Mouse (Mus musculus) MEL (cell line): ENCODE results near the gene Col25a1. TPM values are rescaled to one million over a fixed set of nuclear protein-coding genes. Genes with fewer than 3 reads are reported as not detected.

Experiments
- DNase-seq: peaks from one replicate; pipeline ENCODE4 v3.0.0; 2011; ENCODE audit warnings: low read depth, low spot score
- H3K27ac ChIP-seq: 2 replicates; pipeline ENCODE4 v1.5.1; 2012; ENCODE audit warnings: low read depth, mild to moderate bottlenecking, control low read depth, low read length, moderate library complexity; ENCODE audit not compliant: control insufficient read depth
- H3K27me3 ChIP-seq, 2 experiments: fragments of 150-350 bp in 1 of 2; sonication (generic) in 1 of 2; 2 replicates each; pipeline ENCODE4 v1.6.1; 2012; ENCODE audit warnings: low read length in 2 of 2, mild to moderate bottlenecking in 2 of 2, improper control_type of control experiment in 1 of 2, moderate library complexity in 1 of 2; ENCODE audit not compliant: insufficient read depth in 2 of 2, control insufficient read depth in 1 of 2
- H3K36me3 ChIP-seq, 2 experiments: 2 replicates each; pipeline ENCODE4 v1.6.1; 2012 to 2014; ENCODE audit warnings: low read length in 2 of 2, improper control_type of control experiment in 1 of 2, inconsistent platforms in 1 of 2, mild to moderate bottlenecking in 1 of 2; ENCODE audit not compliant: insufficient read depth in 2 of 2, control insufficient read depth in 1 of 2
- H3K4me1 ChIP-seq, 2 experiments: fragments of 150-350 bp in 1 of 2; sonication (generic) in 1 of 2; 2 replicates each; pipeline ENCODE4 v1.6.1; 2012; ENCODE audit warnings: low read length in 2 of 2, improper control_type of control experiment in 1 of 2, mild to moderate bottlenecking in 1 of 2; ENCODE audit not compliant: insufficient read depth in 2 of 2, control insufficient read depth in 1 of 2
- H3K4me3 ChIP-seq, 2 experiments: fragments of 150-350 bp in 1 of 2; sonication (generic) in 1 of 2; 2 replicates each; pipeline ENCODE4 v1.5.1; 2012; ENCODE audit warnings: low read depth in 2 of 2, low read length in 2 of 2, mild to moderate bottlenecking in 2 of 2, moderate library complexity in 2 of 2, control low read depth in 1 of 2, improper control_type of control experiment in 1 of 2; ENCODE audit not compliant: control insufficient read depth in 1 of 2, insufficient read depth in 1 of 2
- H3K79me2 ChIP-seq: 2 replicates; pipeline ENCODE4 v1.6.1; 2012; ENCODE audit warnings: mild to moderate bottlenecking, low read length, moderate library complexity; ENCODE audit not compliant: control insufficient read depth, poor library complexity, insufficient read depth
- H3K9ac ChIP-seq: 2 replicates; pipeline ENCODE4 v1.6.1; 2012; ENCODE audit warnings: low read depth, mild to moderate bottlenecking, control low read depth, low read length, moderate library complexity; ENCODE audit not compliant: control insufficient read depth, poor library complexity, severe bottlenecking
- H3K9me3 ChIP-seq: fragments of 150-350 bp; sonication (generic); replicated peaks from 2 replicates; pipeline ENCODE4 v1.6.1; 2012; ENCODE audit warnings: mild to moderate bottlenecking, low read length, improper control_type of control experiment, moderate library complexity; ENCODE audit not compliant: insufficient read depth
- CHD1 ChIP-seq: IDR thresholded peaks from 2 replicates; pipeline ENCODE4 v1.6.1; 2012; ENCODE audit warnings: low read depth, mild to moderate bottlenecking, inconsistent platforms, low read length, improper control_type of control experiment
- GABPA ChIP-seq: IDR thresholded peaks from 2 replicates; pipeline ENCODE4 v1.6.1; 2012; ENCODE audit warnings: low read depth, mild to moderate bottlenecking, inconsistent platforms, low read length, improper control_type of control experiment, moderate library complexity
- GATA1 ChIP-seq: IDR thresholded peaks from 2 replicates; pipeline ENCODE4 v1.6.1; 2011; ENCODE audit warnings: low read depth, low read length, improper control_type of control experiment
- MAX ChIP-seq: IDR thresholded peaks from 2 replicates; pipeline ENCODE4 v1.6.1; 2011; ENCODE audit warnings: low read length, improper control_type of control experiment
- MAZ ChIP-seq: IDR thresholded peaks from 2 replicates; pipeline ENCODE4 v1.6.1; 2012; ENCODE audit warnings: low read depth, mild to moderate bottlenecking, inconsistent platforms, low read length, improper control_type of control experiment
- MEF2A ChIP-seq: IDR thresholded peaks from 2 replicates; pipeline ENCODE4 v1.6.1; 2014; ENCODE audit warnings: low read depth, mild to moderate bottlenecking, inconsistent platforms, low read length, improper control_type of control experiment; ENCODE audit not compliant: poor library complexity, insufficient replicate concordance, severe bottlenecking; ENCODE audit errors: extremely low read depth
- MXI1 ChIP-seq: IDR thresholded peaks from 2 replicates; pipeline ENCODE4 v1.6.1; 2011; ENCODE audit warnings: mild to moderate bottlenecking, low read depth, low read length, improper control_type of control experiment
- MYB ChIP-seq: IDR thresholded peaks from 2 replicates; pipeline ENCODE4 v1.6.1; 2011; ENCODE audit warnings: mild to moderate bottlenecking, low read depth, low read length, improper control_type of control experiment
- MYC ChIP-seq: IDR thresholded peaks from 2 replicates; pipeline ENCODE4 v1.6.1; 2011; ENCODE audit warnings: low read depth, mild to moderate bottlenecking, low read length, improper control_type of control experiment, moderate library complexity
- POLR2AphosphoS2 ChIP-seq: IDR thresholded peaks from 2 replicates; pipeline ENCODE4 v1.6.1; 2011; ENCODE audit warnings: low read length, improper control_type of control experiment
- POLR2AphosphoS5 ChIP-seq: IDR thresholded peaks from 2 replicates; pipeline ENCODE4 v1.6.1; 2012; ENCODE audit warnings: low read depth, borderline replicate concordance, mild to moderate bottlenecking, inconsistent platforms, low read length, moderate library complexity, mixed read lengths
- RAD21 ChIP-seq: IDR thresholded peaks from 2 replicates; pipeline ENCODE4 v1.6.1; 2011; ENCODE audit warnings: mild to moderate bottlenecking, low read depth, low read length, improper control_type of control experiment
- RCOR1 ChIP-seq: IDR thresholded peaks from 2 replicates; pipeline ENCODE4 v1.6.1; 2012; ENCODE audit warnings: low read depth, mild to moderate bottlenecking, inconsistent platforms, low read length, improper control_type of control experiment
- UBTF ChIP-seq: IDR thresholded peaks from 2 replicates; pipeline ENCODE4 v1.6.1; 2012; ENCODE audit warnings: low read depth, mild to moderate bottlenecking, inconsistent platforms, low read length, improper control_type of control experiment, moderate library complexity, borderline replicate concordance; ENCODE audit not compliant: insufficient read depth
- USF1 ChIP-seq: IDR thresholded peaks from 2 replicates; pipeline ENCODE4 v1.6.1; 2014; ENCODE audit warnings: low read depth, mild to moderate bottlenecking, inconsistent platforms, low read length, improper control_type of control experiment, moderate library complexity
- USF2 ChIP-seq, 2 experiments: IDR thresholded peaks; 2 replicates each; pipeline ENCODE4 v1.6.1; 2011 to 2012; ENCODE audit warnings: improper control_type of control experiment in 2 of 2, low read length in 2 of 2, borderline replicate concordance in 1 of 2, inconsistent platforms in 1 of 2, low read depth in 1 of 2, mild to moderate bottlenecking in 1 of 2; ENCODE audit not compliant: insufficient read depth in 1 of 2
- ZC3H11A ChIP-seq: IDR thresholded peaks from 2 replicates; pipeline ENCODE4 v1.6.1; 2012; ENCODE audit warnings: low read depth, mild to moderate bottlenecking, inconsistent platforms, low read length, improper control_type of control experiment
- ZKSCAN1 ChIP-seq: IDR thresholded peaks from 2 replicates; pipeline ENCODE4 v1.6.1; 2012; ENCODE audit warnings: low read depth, mild to moderate bottlenecking, inconsistent platforms, low read length, improper control_type of control experiment, moderate library complexity
- ZNF384 ChIP-seq: IDR thresholded peaks from 2 replicates; pipeline ENCODE4 v1.6.1; 2012; ENCODE audit warnings: low read depth, mild to moderate bottlenecking, inconsistent platforms, low read length, improper control_type of control experiment
- polyA plus RNA-seq, 2 experiments: library from polyadenylated mRNA; stranded (reverse) in 1 of 2; unstranded in 1 of 2; fragments of >175 nt in 1 of 2; fragments of >200 nt in 1 of 2; gene quantifications; 2 replicates each; pipeline versions ENCODE4 v1.2.1 to v1.2.4; 2012; ENCODE audit warnings: low replicate concordance in 2 of 2, low read depth in 1 of 2; ENCODE audit not compliant: insufficient read length in 2 of 2, insufficient read depth in 1 of 2, missing spikeins in 1 of 2
- total RNA-seq: library from RNA; depleted of rRNA; stranded (reverse); fragments of 300-350 nt; gene quantifications from 2 replicates; pipeline ENCODE4 v1.2.3, GENCODE M21; 2012

The Col25a1 gene
- total and polyA plus RNA-seq, 3 experiments: not detected

DNA sequence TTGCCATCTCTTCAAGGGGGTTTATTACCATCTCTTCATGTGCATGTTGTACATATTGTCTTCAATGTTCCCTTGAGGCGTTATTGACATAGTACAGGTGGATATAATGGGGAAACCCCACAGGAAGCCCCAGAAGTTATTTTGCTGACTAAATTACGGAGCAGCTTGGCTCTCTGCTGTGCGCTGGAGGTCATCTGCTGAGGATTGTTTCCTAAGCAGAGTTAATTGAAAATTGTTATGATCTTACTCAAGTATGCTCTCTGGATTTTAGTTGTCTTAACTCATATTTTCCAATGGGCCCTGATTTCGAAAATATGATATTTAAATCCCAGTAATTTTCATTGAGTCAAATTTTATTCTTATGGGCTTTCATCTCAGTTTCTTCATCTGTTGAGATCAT lies 178.0 kb downstream of the Col25a1 start:
- Histone ChIP-seq H3K9me3 (no peaks in the 10 kb centered on the region), H3K27ac (no peak overlapping the region), H3K79me2 (no peaks in the 10 kb centered on the region), H3K27me3 (no peaks in the 10 kb centered on the region), H3K4me3 (no peak overlapping the region), H3K9ac (no peak overlapping the region), H3K36me3 (no peaks in the 10 kb centered on the region)
- DNase-seq: no peak
- TF ChIP-seq MAZ: no peak
- no peak for TF ChIP-seq UBTF
- no peak for TF ChIP-seq RAD21
- no peak for TF ChIP-seq GABPA
- TF ChIP-seq MEF2A: no peak
- no peak for TF ChIP-seq MYC
- no peak for TF ChIP-seq MXI1
- TF ChIP-seq ZNF384: no peak
- TF ChIP-seq MAX: no peak
- TF ChIP-seq POLR2AphosphoS5: no peak
- no peak for TF ChIP-seq RCOR1
- TF ChIP-seq CHD1: no peak
- TF ChIP-seq GATA1: no peak
- no peak for TF ChIP-seq MYB
- TF ChIP-seq ZC3H11A: no peak
- TF ChIP-seq POLR2AphosphoS2: no peak
- TF ChIP-seq USF2 (IDR thresholded peaks at IDR 0.05; ENCODE audit: borderline replicate concordance in 1 of 2, insufficient read depth in 1 of 2, low read depth in 1 of 2, low read length in 2 of 2): no peak
- TF ChIP-seq ZKSCAN1: no peak
- TF ChIP-seq, all 39 proteins: peak for 0
- H3K4me1 ChIP-seq: no peaks in the 10 kb centered on the region

DNA sequence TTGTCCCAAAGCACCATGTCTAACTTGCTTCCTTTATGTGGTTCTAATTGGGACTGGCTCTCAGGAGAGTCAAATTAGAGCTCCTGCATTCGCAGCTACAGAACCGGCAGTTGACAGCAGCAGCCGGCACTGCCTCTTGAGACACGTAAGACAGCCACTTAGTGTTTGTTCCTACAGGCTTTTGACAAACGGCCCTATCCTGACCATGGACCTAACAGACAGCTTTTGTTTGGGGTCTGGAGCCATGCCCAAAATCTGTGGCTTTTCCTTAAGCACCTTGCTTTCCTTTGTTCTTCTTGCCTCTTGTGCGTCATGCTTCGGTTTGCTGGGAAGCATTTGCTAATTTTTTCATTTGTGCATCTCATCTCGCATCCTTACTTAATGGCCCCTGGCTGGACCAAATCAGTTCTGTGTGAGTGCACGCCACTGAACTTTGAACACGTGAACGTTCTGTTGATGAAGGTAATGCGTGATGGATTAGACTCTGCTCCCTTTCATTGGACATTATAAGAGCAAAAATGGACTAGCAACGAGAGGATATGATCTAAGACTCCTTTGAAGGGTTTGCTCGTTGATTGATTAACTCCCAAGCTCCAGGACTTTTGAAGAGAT lies 179.5 kb downstream of the Col25a1 start:
- no peak for TF ChIP-seq USF1
- Histone ChIP-seq H3K4me3 (no peak overlapping the region), H3K9ac (no peak overlapping the region), H3K9me3 (no peaks in the 10 kb centered on the region), H3K36me3 (no peaks in the 10 kb centered on the region), H3K79me2 (no peaks in the 10 kb centered on the region), H3K27ac (no peak overlapping the region), H3K27me3 (no peaks in the 10 kb centered on the region), H3K4me1 (no peaks in the 10 kb centered on the region)
- no peak for DNase-seq
